Mouse (Mus musculus) lung, embryonic 16.5 days (tissue): Measurements from ENCODE around the gene Rsph6a. TPM values are rescaled to one million over a fixed set of nuclear protein-coding genes. Genes with fewer than 3 reads are reported as not detected.
"Not testable (repeated sequence)": the region's sequence is repeated elsewhere in the genome, so short reads cannot be mapped to it uniquely, and the experiment has no call there.

Source experiments
- ATAC-seq: fragments of 200-750 bp; cut with Nextera tagmentation; 2 replicates; pipeline ENCODE4 v1.8.0; 2017; ENCODE audit warnings: low read depth, mild to moderate bottlenecking, moderate library complexity
- H3K27ac ChIP-seq: fragments of 300-500 bp; sonication (generic); 2 replicates; pipeline ENCODE4 v1.5.1; 2014; ENCODE audit warnings: mild to moderate bottlenecking, control low read depth, low read length
- H3K27me3 ChIP-seq: fragments of 300-500 bp; sonication (generic); 2 replicates; pipeline ENCODE4 v1.6.1; 2014; ENCODE audit warnings: low read depth, low read length, mixed read lengths; ENCODE audit not compliant: control insufficient read depth, insufficient read depth
- H3K36me3 ChIP-seq: fragments of 300-500 bp; sonication (generic); 2 replicates; pipeline ENCODE4 v1.6.1; 2014; ENCODE audit warnings: low read length; ENCODE audit not compliant: control insufficient read depth, insufficient read depth
- H3K4me1 ChIP-seq: fragments of 300-500 bp; sonication (generic); replicated peaks from 2 replicates; pipeline ENCODE4 v1.6.1; 2014; ENCODE audit warnings: low read length, mixed read lengths; ENCODE audit not compliant: control insufficient read depth, insufficient read depth
- H3K4me2 ChIP-seq: fragments of 300-500 bp; sonication (generic); 2 replicates; pipeline ENCODE4 v1.6.1; 2014; ENCODE audit warnings: low read depth, low read length, control low read depth
- H3K4me3 ChIP-seq: fragments of 300-500 bp; sonication (generic); 2 replicates; pipeline ENCODE4 v1.5.1; 2014; ENCODE audit warnings: mild to moderate bottlenecking, low read length, control low read depth
- H3K9ac ChIP-seq: fragments of 300-500 bp; sonication (generic); 2 replicates; pipeline ENCODE4 v1.6.1; 2014; ENCODE audit warnings: low read length, control low read depth
- H3K9me3 ChIP-seq: fragments of 300-500 bp; sonication (generic); 2 replicates; pipeline ENCODE4 v1.6.1; 2016; ENCODE audit warnings: low read length; ENCODE audit not compliant: control insufficient read depth
- WGBS: fragments of 180-500 bp; shearing (Covaris S2); extraction: QIAGEN DNeasy Blood & Tissue Kit; methylation state at CpG from one replicate; pipeline ENCODE4 v1.1.7; 2014; 5-methylcytosine and 5-hydroxymethylcytosine counted together
- polyA plus RNA-seq: library from polyadenylated mRNA; unstranded; fragments of >200 nt; fragmentation: Nextera tagmentation; extraction: Ambion mirVana; gene quantifications from 2 replicates; pipeline ENCODE4 v1.2.1, GENCODE M21; 2015

Gene Rsph6a
- polyA plus RNA-seq, 1 experiment from 2014 or later, result not detected

DNA sequence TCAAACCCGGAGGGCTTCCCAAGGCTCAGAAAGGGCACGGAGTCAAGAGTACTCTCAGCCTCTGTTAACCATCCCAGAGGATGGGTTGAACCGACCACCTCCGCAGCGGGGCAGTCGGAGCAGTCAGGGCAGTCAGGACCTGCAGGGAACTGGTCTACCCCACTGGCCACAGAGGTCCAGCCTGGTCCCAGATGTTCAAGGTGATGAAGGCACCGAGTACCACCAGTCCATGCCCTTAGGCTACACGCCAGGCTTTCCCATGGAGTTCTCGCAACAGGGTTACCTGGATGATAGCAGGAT, 237 bp downstream of the Rsph6a start:
- Histone ChIP-seq H3K9me3 (no peaks in the 10 kb centered on the region), H3K27ac (no peak overlapping the region), H3K9ac (no peak overlapping the region), H3K4me1 (no peaks in the 10 kb centered on the region), H3K4me3 (no peak overlapping the region), H3K27me3 (no peaks in the 10 kb centered on the region), H3K36me3 (peaks cover 15% of the 10 kb centered on the region), H3K4me2 (no peak overlapping the region)
- peak; percentile 24; the same call in 1 of the 2 replicates for ATAC-seq
- WGBS, result 61% methylated on average over 9 of the region's 9 CpGs

DNA sequence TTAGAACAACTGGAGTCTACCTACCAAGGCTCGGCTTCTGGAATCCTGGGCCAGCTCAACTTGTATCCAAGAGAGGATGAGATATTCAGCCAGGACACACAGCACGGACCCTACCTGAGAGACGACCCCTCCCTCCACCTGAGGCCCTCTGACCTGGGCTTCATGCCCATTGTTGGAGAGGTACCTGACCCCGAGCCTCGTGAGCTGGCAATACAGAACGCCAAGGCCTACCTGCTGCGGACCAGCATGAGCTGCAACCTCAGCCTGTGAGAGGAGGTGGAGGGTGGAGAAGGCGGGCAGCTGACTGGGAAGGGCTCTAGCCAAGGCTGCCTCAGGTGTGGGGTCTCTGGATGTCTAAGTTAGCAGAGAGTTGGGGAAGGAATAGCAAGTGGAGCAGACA, 618 bp downstream of the Rsph6a start:
- Histone ChIP-seq H3K27ac (no peak overlapping the region), H3K4me1 (no peaks in the 10 kb centered on the region), H3K4me3 (no peak overlapping the region), H3K4me2 (no peak overlapping the region), H3K36me3 (peaks cover 12% of the 10 kb centered on the region), H3K27me3 (no peaks in the 10 kb centered on the region), H3K9me3 (no peaks in the 10 kb centered on the region), H3K9ac (no peak overlapping the region)
- ATAC-seq, result 0 out of 2 replicates have a peak, but pooled peaks have one; percentile 4
- WGBS, result 87% methylated on average over 8 of the region's 8 CpGs

DNA sequence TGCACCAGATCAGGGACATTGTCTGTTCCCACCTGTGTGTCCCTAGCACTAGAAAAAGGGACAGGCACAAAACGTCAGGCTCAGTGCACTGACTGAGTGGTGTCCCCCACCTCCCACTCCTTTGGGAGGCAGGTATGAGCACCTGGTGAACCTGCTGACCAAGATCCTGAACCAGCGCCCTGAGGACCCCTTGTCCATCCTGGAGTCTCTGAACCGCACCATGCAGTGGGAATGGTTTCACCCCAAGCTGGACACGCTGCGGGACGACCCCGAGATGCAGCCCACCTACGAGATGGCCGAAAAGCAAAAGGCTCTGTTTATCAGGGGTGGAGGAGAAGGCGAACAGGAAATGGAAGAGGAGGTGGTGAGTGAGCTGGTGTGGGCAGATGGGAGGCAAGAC, 2.9 kb downstream of the Rsph6a start:
- no peak overlapping the region for H3K27ac ChIP-seq
- no peak for ATAC-seq
- no peak overlapping the region for H3K4me3 ChIP-seq
- H3K9ac ChIP-seq, result no peak overlapping the region
- no peaks in the 10 kb centered on the region for H3K4me1 ChIP-seq
- H3K27me3 ChIP-seq, result no peaks in the 10 kb centered on the region
- 72% methylated on average over 10 of the region's 10 CpGs for WGBS
- H3K4me2 ChIP-seq, result no peak overlapping the region
- no peaks in the 10 kb centered on the region for H3K9me3 ChIP-seq
- H3K36me3 ChIP-seq, result peaks cover 4% of the 10 kb centered on the region

DNA sequence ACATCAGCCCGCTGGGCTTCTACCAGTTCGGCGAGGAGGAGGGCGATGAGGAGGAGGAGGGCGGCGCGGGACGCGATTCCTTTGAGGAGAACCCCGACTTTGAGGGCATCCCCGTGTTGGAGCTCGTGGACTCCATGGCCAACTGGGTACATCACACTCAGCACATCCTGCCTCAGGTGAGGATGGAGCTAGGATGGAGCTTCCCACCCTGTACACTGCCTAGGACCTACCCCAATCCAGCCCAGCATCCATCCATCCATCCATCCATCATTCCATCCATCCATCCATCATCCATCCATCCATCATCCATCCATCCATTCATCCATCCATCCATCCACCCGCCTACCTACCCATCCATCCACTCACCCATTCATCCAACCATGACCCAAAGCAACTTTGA, 11.4 kb downstream of the Rsph6a start:
- 48% methylated on average over 13 of the region's 13 CpGs for WGBS
- Histone ChIP-seq H3K36me3 (no peaks in the 10 kb centered on the region), H3K4me2 (0 out of 2 replicates have a peak overlapping the region, but pooled peaks have one; percentile 17), H3K27ac (no peak overlapping the region), H3K9ac (no peak overlapping the region), H3K4me1 (no peaks in the 10 kb centered on the region), H3K4me3 (peak overlapping the region; percentile 4; the same call in 1 of the 2 replicates), H3K9me3 (no peaks in the 10 kb centered on the region), H3K27me3 (peaks cover 31% of the 10 kb centered on the region)
- no peak for ATAC-seq

DNA sequence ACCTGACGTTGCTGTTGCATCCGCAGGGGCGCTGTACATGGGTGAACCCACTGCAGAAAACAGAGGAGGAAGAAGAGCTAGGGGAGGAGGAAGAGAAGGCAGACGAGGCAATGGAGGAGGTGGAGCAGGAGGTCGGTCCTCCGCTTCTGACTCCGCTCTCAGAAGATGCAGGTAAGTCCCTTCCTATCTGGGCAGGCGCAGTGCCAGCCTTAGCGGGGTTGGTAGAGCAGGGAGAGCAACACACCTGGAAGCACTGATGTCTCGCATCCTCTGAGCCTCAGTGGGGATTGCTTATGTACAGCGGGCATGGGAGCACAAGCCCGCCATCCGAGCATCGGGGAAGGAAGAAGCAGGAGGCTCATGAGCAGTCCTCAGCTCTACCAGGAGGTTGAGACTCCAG, 12.6 kb downstream of the Rsph6a start:
- no peak overlapping the region for H3K27ac ChIP-seq
- no peaks in the 10 kb centered on the region for H3K36me3 ChIP-seq
- H3K9ac ChIP-seq, result no peak overlapping the region
- 47% methylated on average over 14 of the region's 14 CpGs for WGBS
- no peak overlapping the region for H3K4me2 ChIP-seq
- H3K9me3 ChIP-seq, result no peaks in the 10 kb centered on the region
- ATAC-seq, result peak; percentile 23; the same call in 1 of the 2 replicates
- no peaks in the 10 kb centered on the region for H3K4me1 ChIP-seq
- H3K27me3 ChIP-seq, result peaks cover 31% of the 10 kb centered on the region
- no peak overlapping the region for H3K4me3 ChIP-seq

DNA sequence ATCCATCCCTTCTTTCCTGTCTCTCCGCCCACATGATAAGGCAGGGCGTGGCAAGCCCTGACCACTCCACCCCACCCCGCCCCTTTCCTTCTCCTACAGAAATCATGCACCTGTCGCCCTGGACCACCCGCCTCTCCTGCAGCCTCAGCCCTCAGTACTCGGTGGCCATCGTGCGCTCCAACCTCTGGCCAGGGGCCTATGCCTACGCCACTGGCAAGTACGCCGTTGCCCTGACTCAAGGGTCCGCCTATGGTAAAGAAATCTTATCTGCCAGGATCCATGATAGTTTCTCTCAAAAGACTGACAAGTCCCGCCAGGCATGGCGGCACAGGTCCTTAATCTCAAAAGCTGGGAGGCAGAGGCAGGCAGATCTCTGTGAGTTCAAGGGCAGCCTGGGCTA, 13.4 kb downstream of the Rsph6a start:
- no peak for ATAC-seq
- WGBS, result 57% methylated on average over 13 of the region's 14 CpGs
- no peak overlapping the region for H3K4me3 ChIP-seq
- no peak overlapping the region for H3K27ac ChIP-seq
- H3K4me1 ChIP-seq, result no peaks in the 10 kb centered on the region
- no peaks in the 10 kb centered on the region for H3K36me3 ChIP-seq
- no peak overlapping the region for H3K4me2 ChIP-seq
- peaks cover 31% of the 10 kb centered on the region for H3K27me3 ChIP-seq
- no peak overlapping the region for H3K9ac ChIP-seq
- H3K9me3 ChIP-seq, result no peaks in the 10 kb centered on the region

DNA sequence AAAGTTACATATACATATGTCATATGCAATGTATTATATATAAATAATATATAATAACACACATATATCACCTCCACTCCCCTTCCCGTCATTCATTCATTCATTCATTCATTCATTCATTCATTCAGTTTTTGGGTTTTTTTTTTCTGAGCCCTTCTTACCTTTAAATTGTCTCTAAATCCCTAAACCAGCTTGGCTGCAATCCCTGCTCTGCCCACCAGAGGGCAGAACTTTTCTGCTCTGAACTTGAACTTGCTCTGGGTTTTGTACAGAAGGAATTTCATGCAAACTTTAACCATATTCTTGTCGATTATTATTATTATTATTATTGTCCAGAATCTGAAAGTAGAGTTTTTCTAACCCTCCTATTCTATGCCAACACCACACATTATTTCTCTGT, 14.2 kb downstream of the Rsph6a start:
- ATAC-seq, result no peak
- H3K4me3 ChIP-seq, result no peak overlapping the region
- H3K27ac ChIP-seq, result no peak overlapping the region
- H3K4me1 ChIP-seq, result no peaks in the 10 kb centered on the region
- no peak overlapping the region for H3K4me2 ChIP-seq
- no peak overlapping the region for H3K9ac ChIP-seq
- peaks cover 31% of the 10 kb centered on the region for H3K27me3 ChIP-seq
- no peaks in the 10 kb centered on the region for H3K9me3 ChIP-seq
- H3K36me3 ChIP-seq, result no peaks in the 10 kb centered on the region
- WGBS, result 3% methylated on average over 2 of the region's 2 CpGs

DNA sequence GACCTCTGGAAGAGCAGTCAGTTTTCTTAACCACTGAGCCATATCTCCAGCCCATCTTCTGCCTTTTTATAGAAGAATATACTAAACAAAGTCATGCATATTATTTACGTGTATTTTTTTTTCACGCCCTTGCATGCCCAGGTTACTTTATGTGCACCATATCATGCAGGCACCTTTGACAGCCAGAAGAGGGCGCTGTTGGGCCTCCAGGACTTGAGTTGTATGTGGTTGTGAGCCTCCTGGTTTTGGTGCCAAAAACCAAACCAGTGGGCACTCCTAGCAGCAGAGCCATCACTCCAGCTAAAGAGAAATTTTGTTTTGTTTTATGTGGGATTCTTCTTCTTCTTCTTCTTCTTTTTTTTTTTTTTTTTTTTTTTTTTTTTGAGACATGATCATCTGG, 15.0 kb downstream of the Rsph6a start:
- 45% methylated on average over 3 of the region's 3 CpGs for WGBS
- Histone ChIP-seq H3K9ac (no peak overlapping the region), H3K9me3 (no peaks in the 10 kb centered on the region), H3K4me2 (no peak overlapping the region), H3K4me3 (no peak overlapping the region), H3K36me3 (no peaks in the 10 kb centered on the region), H3K4me1 (no peaks in the 10 kb centered on the region), H3K27ac (no peak overlapping the region), H3K27me3 (peaks cover 28% of the 10 kb centered on the region)
- ATAC-seq, result no peak

DNA sequence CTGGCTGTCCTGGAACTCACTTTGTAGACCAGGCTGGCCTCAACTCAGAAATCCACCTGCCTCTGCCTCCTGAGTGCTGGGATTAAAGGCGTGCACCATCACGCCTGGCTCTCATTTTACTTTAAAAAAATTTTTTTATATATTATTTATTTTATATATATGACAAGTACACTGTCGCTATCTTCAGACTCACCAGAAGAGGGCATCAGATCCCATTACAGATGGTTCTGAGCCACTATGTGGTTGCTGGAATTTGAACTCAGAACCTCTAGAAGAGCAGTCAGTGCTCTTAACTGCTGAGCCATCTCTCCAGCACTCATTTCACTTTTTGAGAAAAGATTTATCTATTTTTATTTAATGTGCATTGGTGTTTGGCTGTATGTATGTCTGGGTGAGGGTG, 16.5 kb downstream of the Rsph6a start:
- not testable (repeated sequence) for H3K27ac ChIP-seq, H3K4me2 ChIP-seq, H3K9ac ChIP-seq, H3K36me3 ChIP-seq, H3K4me1 ChIP-seq, ATAC-seq, H3K4me3 ChIP-seq, H3K9me3 ChIP-seq
- peaks cover 13% of the 10 kb centered on the region for H3K27me3 ChIP-seq
- WGBS, result 47% methylated on average over 3 of the region's 3 CpGs

DNA sequence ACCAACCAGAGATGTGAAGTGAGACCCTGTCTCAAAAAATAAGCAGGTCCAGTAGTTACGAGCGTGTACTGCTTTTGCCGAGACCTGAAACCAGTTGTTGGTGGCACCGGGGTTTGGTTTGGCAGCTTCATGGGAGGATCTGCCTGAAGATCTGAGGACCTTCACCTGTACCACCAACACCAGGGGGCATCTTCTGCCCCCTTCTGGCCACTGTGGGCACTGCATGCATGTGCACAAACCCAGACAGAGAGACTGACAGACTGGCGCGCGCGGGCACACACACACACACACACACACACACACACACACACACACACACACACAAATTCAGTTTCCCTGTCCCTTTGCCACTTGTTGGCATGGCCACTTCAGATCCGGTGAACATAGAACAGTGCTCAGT, 19.0 kb downstream of the Rsph6a start:
- Histone ChIP-seq H3K27me3 (no peaks in the 10 kb centered on the region), H3K36me3 (peaks cover 7% of the 10 kb centered on the region), H3K4me1 (peaks cover 20% of the 10 kb centered on the region), H3K4me2 (no peak overlapping the region), H3K4me3 (no peak overlapping the region), H3K9ac (no peak overlapping the region), H3K9me3 (no peaks in the 10 kb centered on the region), H3K27ac (no peak overlapping the region)
- ATAC-seq, result no peak
- WGBS, result 78% methylated on average over 8 of the region's 9 CpGs
